Mouse (Mus musculus) CD8-positive naive resting alpha-beta T cell, adult 2 months (primary cell): ENCODE measurements around the gene Pbld1.

Experiments used
- DNase-seq, 2 experiments: peaks; one replicate each; pipeline ENCODE4 v3.0.0; 2022; ENCODE audit warnings: low read depth in 2 of 2, low spot score in 2 of 2

Pbld1 gene

DNA sequence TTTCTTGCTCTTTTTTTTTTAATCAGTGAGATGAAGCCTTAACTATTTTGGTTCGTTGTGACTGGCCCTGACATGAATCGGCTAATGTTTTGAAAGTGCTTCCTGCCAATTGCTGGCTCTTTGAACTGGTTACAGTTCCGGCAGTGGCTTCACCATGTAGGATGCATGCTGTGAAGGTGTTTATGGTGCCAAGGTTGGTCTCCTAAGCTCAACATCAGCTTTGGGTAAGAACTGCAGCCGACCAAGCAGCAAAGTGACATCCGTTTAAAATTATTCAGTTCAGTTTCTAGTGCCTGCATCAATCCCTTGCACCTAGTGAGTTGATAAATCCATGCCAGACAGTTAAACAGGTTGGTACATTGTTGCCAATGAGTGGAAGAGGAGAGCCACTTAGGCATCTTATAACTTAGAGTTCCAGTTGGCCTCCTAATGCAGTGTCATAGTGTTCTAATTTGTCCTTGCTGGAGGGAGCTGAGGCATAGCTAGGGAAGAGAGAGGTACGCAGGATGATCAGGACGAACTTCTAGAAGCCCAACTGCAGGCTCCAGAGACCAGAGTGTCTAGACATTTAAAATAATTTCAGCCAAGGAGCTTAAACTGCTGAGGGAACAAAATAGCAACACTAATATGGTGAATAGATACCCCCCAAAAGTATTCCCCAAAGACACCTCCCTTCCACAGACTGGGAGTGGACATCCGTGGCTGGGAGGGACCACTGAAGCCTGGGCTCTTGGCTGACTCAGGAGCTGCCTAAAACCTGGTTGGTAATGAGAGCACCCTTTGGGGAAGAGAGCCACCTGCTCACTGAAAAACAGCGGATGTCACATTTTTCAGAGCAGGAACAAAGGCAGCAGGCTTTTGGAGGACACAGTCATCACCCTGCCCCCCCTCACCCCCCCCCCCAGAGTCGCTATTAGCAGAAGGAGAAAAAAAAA, 32.9 kb downstream of the Pbld1 start:
- DNase-seq, result no peak

DNA sequence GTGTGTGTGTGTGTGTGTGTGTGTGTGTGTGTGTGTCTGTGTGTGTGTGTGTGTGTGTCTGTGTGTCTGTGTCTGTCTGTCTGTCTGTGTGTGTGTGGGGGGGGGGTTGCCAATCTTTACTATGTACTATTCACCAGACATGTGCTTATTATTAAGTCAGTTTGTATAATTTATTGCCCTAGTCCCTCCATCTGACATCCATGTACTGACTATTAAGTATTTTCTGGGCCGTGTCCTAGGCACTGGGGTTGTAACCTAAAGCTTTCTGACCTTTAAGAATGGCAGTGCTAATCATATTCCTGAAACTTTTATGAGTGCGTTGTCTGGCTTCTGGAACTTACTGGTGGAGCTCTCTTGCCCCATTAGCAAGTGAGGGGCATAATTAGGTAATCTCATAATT, 36.8 kb downstream of the Pbld1 start:
- DNase-seq, result no peak

DNA sequence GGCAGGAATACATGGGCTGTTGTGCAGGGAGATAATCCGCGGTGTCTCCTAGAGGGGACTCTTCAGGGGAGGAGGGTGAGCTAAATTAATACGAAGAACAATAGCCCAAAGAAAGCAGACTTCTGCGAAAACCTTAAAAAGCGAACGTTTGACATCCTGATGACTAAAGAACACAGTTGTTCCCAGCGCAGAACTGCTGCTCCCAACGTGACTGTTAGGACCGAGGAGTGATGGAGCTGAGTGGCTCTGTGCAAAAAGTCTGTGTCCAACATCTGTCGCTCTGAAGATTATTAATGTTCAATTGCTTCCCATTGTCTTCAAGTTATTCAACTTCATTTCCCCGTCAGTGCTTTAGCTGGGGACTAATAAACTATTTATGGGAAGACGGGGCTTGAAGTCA, 38.2 kb downstream of the Pbld1 start:
- DNase-seq, result no peak

DNA sequence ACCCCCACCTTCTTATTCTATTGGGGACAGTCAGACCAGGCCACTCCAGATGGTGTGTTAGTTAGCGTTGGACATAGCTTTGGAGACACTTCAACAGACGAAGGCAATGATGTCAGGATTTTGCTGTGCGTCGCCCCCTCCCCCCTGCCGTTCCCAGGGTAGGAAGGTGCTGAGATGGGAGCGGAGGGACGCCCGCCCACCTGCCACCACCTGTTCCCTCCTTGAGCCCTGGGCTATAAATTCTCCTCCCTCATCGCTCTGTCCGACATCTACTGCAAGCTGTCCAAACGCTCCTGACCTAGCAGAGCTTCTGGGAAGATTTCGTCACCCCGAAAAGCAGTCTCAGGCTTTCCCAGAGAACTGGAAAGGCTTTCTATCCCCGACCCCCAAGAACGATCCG, 39.6 kb downstream of the Pbld1 start, which contains the start of gene Atoh7:
Gene Atoh7, plus strand, starts transcription at position 131 of the 400 bp plus-strand sequence.
- DNase-seq, result no peak

DNA sequence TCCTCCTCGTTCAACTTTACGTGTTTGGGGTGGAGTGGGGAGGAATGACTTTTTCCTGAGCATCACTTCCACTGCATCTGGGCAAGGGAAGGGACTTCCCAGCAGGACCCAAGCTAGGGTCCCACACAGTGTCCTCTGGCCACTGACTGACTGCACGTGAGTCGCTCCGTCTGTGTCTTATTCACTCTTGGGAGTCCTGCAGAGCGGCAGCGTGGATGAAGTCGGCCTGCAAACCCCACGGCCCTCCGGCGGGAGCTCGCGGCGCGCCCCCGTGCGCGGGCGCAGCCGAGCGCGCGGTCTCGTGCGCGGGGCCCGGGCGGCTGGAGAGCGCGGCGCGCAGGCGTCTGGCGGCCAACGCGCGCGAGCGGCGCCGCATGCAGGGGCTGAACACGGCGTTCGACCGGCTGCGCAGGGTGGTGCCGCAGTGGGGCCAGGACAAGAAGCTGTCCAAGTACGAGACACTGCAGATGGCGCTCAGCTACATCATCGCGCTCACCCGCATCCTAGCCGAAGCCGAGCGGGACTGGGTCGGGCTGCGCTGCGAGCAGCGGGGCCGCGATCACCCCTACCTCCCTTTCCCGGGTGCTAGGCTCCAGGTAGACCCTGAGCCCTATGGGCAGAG, 40.1 kb downstream of the Pbld1 start:
- no peak for DNase-seq

DNA sequence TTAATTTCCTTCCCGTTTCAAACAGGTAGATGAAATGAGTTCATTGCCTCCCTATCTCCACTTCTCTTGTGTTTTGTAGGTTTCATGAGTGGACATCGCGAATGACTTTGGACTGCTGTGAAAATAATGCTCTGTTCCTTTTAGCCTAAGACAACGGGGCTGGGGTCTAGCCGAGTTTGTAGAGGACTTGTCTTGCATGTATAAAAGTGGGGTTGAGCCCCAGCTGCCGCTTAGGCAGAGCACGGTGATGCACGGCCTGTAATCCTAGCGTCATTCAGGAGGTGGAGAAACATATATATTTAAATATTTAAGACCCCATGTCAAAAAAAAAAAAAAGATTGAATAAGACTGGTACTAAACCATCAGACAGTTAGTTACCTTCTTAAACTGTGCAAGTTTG, 40.7 kb downstream of the Pbld1 start:
- no peak for DNase-seq

DNA sequence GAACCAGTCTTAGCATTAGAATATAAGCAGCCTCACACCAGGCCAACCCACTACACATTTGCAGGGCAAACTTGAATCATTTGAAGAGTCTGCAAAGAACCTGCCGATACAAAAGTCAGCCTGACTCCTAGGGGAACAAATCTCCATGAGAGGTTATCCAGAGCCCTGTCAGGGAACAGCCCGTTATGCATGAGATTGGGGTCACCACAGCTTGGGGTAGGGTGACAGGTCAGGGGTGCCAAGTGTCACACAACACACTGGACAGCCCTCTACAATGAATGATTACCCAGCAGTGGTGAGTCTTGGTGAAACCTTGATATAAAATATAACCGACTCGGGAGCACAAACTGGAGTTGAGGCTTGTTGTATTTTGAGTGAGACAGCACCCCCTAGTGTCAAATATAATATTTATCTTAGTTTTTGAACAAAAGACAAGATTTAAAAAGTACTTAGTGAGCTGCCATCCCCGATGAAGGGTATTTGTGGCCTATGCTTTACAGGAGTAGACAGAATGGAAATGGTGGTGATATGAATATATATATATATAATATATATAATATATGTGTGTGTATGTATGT, 53.2 kb downstream of the Pbld1 start:
- no peak for DNase-seq

DNA sequence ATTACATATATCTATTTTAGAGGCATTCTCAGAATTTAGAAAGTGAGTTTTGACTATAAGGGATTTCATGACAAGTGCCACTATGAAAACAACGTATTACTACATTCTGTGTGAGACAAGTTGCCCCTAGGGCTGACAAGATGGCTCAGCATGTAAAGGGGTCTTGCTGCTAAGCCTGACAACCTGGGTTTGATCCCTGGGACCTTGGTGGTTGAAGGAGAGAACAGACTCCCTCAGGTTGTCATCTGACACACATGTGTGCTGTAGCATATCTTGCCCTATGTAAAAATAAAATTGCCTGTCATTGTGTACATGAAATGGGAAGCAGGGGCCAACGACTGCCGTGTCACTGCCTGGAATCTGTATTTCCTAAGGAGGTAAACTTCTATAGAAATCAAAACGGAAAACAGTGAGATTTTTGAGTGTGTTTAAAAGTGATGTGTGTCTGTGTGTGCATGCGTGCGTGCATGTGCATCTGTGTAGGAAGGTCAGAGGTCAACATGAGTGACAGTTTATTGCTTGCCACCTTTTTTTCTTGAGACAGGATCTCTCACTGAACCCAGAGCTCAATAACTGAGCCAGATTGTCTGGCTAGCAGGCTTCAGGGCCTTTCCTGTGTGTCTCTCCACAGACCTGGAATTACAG, 53.9 kb downstream of the Pbld1 start:
- no peak for DNase-seq

DNA sequence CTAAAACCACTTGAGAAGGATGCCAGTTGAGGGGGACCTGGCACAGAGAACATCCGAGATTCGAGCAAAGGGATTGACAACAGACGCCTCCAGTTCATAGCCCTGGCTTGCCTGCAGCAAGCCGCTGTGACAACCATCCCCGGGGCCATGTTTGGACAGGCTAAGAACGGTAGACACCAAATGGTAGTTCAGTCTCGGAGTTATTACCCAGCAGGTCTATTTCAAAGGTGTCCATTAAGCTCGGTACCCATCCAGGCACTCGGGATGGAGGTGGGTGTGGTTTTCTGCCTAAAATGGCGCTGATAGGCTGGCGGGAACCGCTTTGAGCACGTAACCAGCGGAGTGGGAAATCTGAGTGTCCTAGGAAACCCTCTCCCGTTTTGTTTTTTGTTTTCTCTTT, 55.9 kb downstream of the Pbld1 start:
- DNase-seq, result no peak

DNA sequence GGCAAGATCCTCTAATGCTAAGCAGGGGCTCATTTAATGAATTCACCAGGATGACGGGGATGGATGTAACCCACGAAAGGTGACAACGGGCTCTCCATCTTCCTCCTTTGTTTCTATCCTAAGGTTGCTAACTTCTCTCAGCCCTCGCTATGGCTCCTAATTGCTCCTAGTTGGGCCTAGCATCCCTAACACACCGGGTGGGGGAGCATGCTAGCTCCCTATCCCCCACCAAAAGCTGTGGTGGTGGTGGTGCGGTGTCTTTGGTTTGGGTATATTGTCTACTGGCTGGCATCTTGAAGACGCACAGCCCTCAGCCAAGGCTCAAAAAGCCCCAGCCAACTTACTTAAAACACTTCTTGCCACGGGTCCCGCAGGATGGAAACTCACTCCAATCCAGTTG, 56.4 kb downstream of the Pbld1 start:
- no peak for DNase-seq

DNA sequence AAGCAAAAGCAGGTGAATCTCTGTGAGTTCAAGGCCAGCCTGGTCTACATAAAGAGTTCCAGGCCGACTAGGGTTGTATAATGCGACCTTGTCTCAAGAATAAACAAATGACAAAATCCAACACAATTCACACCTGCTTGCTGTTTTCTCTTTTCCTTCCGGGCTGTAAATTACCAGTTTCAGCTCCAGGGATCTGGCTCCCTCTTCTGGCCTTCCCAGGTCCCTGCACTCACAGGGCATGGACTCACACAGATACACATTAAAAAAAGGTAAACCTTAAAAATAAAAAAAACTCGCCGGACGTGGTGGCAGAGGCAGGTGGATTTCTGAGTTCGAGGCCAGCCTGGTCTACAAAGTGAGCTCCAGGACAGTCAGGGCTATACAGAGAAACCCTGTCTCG, 57.6 kb downstream of the Pbld1 start:
- DNase-seq, result no peak

DNA sequence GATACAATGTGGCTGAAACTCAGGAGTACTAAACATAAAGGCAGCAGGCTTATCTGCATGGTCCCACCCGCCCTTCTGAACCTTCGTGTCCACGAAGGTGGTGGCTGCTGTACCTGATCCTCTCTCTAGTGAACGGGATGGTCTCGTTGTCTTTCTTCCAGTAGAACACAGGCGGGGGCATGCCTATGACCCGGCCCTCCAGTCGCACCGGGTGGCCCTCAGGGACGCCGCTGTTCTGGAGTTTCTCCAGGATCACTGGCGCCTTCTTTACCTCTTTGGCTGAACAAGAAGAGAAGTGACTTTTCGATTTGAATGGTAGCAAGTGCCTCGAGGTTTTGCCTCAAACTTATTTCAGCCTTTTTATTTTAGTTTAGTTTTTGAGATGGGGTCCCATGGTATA, 60.0 kb downstream of the Pbld1 start:
- DNase-seq, result no peak

DNA sequence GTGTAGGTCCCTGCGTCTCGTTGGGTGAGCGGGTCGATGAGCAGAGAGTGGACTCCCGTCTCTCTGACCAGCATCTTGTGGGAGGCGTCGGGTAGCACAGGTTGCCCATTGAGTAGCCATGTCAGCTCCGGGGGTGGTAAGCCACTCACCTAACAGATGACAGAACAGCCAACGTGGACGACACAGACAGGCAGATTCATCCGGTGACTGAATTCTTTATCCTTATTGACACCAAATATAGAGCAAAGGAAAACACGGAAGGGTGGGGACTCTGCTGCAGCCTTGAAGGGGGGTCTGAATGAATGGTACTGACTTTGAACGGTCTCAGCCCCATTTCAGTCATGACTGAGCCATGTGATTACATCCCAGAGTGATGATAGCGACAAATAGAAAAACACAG, 62.0 kb downstream of the Pbld1 start:
- no peak for DNase-seq

DNA sequence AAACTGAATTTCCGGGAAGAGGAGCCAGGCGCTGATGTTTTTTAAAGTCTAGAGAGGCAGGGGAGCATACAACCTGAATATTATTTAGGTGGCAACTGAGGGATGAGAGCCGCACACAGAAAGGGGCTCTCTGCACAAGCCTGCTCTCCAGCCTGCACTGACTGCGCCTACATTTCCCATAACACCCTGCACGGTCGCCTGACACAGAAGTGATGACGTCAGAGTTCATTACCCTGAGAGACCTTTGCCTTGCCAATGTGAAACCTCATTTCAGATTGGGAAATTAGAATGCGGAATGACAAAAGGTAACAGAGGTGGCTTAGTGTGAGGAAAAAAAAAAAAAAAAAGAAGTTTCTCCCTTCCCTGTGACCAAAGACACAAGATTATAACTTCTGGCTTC, 62.6 kb downstream of the Pbld1 start:
- no peak for DNase-seq

DNA sequence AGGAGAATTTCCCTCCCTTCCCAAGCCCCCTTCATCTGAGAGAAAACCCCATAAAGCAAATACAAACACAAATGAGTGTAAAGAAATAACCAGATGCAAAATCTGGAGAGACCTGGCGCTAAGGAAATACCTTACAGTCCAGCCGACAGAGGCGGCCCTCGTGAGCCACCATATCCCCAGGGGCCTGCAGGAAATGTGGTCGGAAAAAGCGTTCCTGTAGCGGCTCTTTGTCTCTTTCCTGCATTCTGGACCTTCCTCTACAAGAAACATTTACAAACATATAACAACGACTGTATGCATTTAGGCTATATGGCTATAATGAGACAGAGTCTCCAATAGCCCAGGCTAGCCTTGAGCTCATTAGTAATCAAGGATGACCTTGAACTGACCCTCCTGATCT, 63.2 kb downstream of the Pbld1 start:
- DNase-seq, result no peak

DNA sequence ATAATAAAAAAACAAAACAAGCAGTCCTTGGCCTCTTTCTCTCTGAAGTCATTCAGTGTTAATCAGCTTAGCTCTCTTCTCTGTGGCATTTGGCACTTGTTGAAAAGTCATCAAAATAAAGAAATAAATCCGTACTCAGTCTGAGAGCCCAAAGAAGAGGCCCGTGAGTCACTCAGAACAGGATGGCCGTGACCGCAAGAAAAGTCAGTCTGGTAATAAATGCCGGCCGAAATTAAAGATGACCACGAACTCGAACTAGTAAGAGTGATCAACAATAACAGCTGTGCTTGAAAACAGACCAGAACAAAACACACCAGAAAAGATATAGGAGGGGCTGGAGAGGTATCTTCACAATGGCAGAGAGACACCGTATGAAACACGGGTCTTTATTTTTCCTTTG, 64.1 kb downstream of the Pbld1 start:
- no peak for DNase-seq

DNA sequence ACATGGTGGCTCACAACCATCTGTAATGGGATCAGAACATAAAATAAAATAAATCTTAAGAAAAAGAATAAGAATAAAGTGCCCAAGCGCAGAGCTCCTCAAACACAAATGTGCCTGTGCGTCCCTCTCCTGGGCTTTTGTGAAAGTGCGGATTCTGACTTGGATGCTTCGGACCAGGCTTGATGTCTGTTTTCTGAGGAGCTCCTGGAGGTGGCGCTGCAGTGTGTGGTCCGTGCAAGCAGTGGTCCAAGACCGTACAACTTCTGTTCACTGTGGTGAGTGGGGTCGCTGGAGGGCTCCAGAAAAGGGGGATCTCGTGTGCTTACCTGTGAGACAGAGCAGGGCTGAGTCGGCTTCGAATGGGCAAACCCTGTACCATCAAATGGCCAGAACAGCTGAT, 65.4 kb downstream of the Pbld1 start:
- DNase-seq, result no peak

DNA sequence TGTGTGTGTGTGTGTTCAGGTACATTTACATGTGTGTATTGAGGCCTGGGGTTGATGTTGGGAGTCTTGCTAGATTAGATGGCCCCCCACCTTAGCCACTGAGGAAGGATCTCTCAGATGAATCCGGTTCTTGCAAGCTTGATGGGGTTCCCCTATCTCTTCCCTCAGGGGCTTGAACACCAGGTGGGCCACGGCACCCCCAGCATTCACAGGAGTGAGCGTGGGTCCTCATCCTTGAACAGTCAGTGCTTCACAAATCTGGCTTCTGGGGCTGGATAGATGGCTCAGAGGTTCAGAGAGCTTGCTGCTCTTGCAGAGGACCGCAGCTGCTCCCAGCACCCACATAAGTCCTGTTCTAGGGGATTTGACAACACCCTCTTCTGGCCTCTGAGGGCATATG, 66.2 kb downstream of the Pbld1 start:
- DNase-seq, result no peak

DNA sequence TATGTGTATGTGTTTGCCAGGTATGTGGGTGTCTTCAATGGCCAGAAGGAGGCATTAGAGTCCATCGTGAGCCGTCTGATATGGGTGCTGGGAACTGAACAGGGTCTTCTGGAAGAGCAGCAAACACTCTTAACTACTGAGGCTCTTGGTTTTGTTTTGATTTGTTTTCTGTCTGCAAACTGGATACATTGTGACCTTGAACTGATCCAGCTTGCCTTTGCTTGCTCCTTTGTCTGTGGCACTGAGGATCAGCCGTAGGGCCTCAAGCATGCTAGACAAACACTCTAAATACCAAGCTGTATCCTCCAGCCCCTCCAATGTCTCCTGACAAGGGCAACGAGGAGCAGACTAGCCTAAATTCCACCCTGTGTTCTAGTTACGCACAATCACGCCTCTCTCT, 67.2 kb downstream of the Pbld1 start:
- no peak for DNase-seq
